Mouse (Mus musculus): Measurements from ENCODE around the gene Mov10l1. TPM values are rescaled to one million over a fixed set of nuclear protein-coding genes. Genes with fewer than 3 reads are reported as not detected.

The Mov10l1 gene
- polyA plus RNA-seq, 1 experiment from 2014 or later: not detected

Other genes with a start within 250 kb of the Mov10l1 start
- gene Brd1, start 248.7 kb upstream of the Mov10l1 start, polyA plus RNA-seq (2015; fragmentation: Nextera tagmentation; extraction: Ambion mirVana): 24.5 and 25.6 TPM in 2 replicates
- 16.1 and 18.2 TPM in 2 replicates for gene Zbed4, start 231.2 kb upstream of the Mov10l1 start, polyA plus RNA-seq (2015; fragmentation: Nextera tagmentation; extraction: Ambion mirVana)
- 10.2 and 11.6 TPM in 2 replicates for gene Alg12, start 163.6 kb upstream of the Mov10l1 start, polyA plus RNA-seq (2015; fragmentation: Nextera tagmentation; extraction: Ambion mirVana)
- gene Creld2, start 163.3 kb upstream of the Mov10l1 start, polyA plus RNA-seq (2015; fragmentation: Nextera tagmentation; extraction: Ambion mirVana): 83.4 and 86.1 TPM in 2 replicates
- gene Pim3, start 120.7 kb upstream of the Mov10l1 start, polyA plus RNA-seq (2015; fragmentation: Nextera tagmentation; extraction: Ambion mirVana): 50.7 and 52.2 TPM in 2 replicates
- gene Ttll8, start 28.5 kb upstream of the Mov10l1 start, polyA plus RNA-seq (2015; fragmentation: Nextera tagmentation; extraction: Ambion mirVana): not detected in 2 replicates
- 0.13 and 0.15 TPM in 2 replicates for gene Mlc1, start 3.9 kb upstream of the Mov10l1 start, polyA plus RNA-seq (2015; fragmentation: Nextera tagmentation; extraction: Ambion mirVana)
- 0.68 and 0.90 TPM in 2 replicates for gene Panx2, start 76.8 kb downstream of the Mov10l1 start, polyA plus RNA-seq (2015; fragmentation: Nextera tagmentation; extraction: Ambion mirVana)
- gene Trabd, start 92.2 kb downstream of the Mov10l1 start, polyA plus RNA-seq (2015; fragmentation: Nextera tagmentation; extraction: Ambion mirVana): 49.4 and 51.3 TPM in 2 replicates
- gene Selenoo, start 106.2 kb downstream of the Mov10l1 start, polyA plus RNA-seq (2015; fragmentation: Nextera tagmentation; extraction: Ambion mirVana): 18.6 and 19.0 TPM in 2 replicates
- 17.5 and 18.1 TPM in 2 replicates for gene Tubgcp6, start 140.2 kb downstream of the Mov10l1 start, polyA plus RNA-seq (2015; fragmentation: Nextera tagmentation; extraction: Ambion mirVana)
- 17.4 and 18.7 TPM in 2 replicates for gene Hdac10, start 145.8 kb downstream of the Mov10l1 start, polyA plus RNA-seq (2015; fragmentation: Nextera tagmentation; extraction: Ambion mirVana)
- gene Mapk12, start 157.8 kb downstream of the Mov10l1 start, polyA plus RNA-seq (2015; fragmentation: Nextera tagmentation; extraction: Ambion mirVana): 6.4 and 6.5 TPM in 2 replicates
- 8.4 and 10.4 TPM in 2 replicates for gene Mapk11, start 166.7 kb downstream of the Mov10l1 start, polyA plus RNA-seq (2015; fragmentation: Nextera tagmentation; extraction: Ambion mirVana)
- gene Plxnb2, start 197.9 kb downstream of the Mov10l1 start, polyA plus RNA-seq (2015; fragmentation: Nextera tagmentation; extraction: Ambion mirVana): 130 and 144 TPM in 2 replicates
- gene Dennd6b, start 213.6 kb downstream of the Mov10l1 start, polyA plus RNA-seq (2015; fragmentation: Nextera tagmentation; extraction: Ambion mirVana): 22.8 and 25.8 TPM in 2 replicates
- 31.8 and 36.3 TPM in 2 replicates for gene Ppp6r2, start 228.6 kb downstream of the Mov10l1 start, polyA plus RNA-seq (2015; fragmentation: Nextera tagmentation; extraction: Ambion mirVana)